Mouse (Mus musculus): Measurements from ENCODE around the gene Ldha.

DNA sequence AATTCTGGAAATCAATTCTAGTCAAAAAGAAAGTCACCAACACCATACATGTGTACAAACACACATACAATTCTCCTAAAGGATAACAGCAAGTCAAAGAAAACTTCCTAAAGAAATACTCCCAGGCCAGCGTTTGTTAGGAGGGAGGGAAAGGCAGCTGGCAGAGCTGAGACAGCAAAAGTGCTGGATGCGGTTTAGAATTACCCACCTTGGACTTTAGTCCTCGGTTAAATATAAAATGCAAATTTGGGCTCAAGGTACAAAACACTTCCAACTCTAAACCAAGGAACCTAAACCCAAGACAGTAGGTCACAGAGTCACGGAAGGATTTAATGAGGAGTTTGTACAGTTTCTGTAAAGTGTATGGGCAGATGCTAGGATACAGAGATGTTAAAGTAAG lies 47.4 kb upstream of the Ldha start:
- TF ChIP-seq CTCF (IDR thresholded peaks at IDR 0.05; ENCODE audit: borderline replicate concordance, control insufficient read depth, extremely low read depth, insufficient read depth, low read length, poor library complexity) (no peak), POLR2A (IDR thresholded peaks at IDR 0.05; ENCODE audit: control insufficient read depth, extremely low read depth, insufficient read depth, low read length, poor library complexity) (no peak)
